Mouse (Mus musculus): ENCODE data around the gene Gpr108. TPM values are rescaled to one million over a fixed set of nuclear protein-coding genes. Genes with fewer than 3 reads are reported as not detected.

Gpr108 gene
- polyA plus RNA-seq, 1 experiment = 60.7 TPM

DNA sequence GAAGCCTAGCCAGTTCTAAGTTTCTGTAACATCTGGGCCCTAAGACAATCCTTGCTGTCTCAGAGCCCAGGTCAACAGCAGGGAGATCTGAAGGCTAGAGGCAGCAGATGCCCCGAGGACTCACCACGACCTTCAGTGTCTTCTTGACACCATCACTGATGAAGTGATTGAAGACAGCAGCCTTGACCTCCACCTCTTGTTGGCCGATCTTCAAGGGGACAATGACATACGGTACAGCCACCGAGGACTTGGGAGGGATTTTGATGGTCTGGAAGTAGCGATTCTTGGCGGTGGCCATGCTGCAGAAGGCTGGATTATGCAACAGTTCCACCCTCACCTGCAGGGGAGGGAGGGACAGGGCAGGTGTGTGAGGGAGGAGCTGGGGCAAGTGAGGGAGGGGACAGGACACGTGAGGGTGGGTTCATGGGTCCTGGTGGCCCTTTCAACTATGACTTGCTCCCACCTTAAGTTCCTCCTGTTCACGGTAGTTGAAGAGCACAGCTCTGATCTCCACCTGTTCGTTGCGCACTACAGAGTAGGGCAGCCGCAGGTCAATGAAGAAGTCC, 29.8 kb downstream of the Gpr108 start:
- Histone ChIP-seq H3K4me1 (ENCODE audit: control insufficient read depth, insufficient read depth, low read length) (no peaks in the 10 kb centered on the region; the same call in 1 of the 2 replicates), H3K4me3 (ENCODE audit: insufficient read depth, low read length) (no peak overlapping the region), H3K27ac (ENCODE audit: insufficient read depth, low read depth, low read length) (no peak overlapping the region)
- TF ChIP-seq POLR2A (IDR thresholded peaks at IDR 0.05; ENCODE audit: borderline replicate concordance, low read depth, low read length) = no peak
- TF ChIP-seq CTCF (IDR thresholded peaks at IDR 0.05; ENCODE audit: low read depth, low read length) = no peak

DNA sequence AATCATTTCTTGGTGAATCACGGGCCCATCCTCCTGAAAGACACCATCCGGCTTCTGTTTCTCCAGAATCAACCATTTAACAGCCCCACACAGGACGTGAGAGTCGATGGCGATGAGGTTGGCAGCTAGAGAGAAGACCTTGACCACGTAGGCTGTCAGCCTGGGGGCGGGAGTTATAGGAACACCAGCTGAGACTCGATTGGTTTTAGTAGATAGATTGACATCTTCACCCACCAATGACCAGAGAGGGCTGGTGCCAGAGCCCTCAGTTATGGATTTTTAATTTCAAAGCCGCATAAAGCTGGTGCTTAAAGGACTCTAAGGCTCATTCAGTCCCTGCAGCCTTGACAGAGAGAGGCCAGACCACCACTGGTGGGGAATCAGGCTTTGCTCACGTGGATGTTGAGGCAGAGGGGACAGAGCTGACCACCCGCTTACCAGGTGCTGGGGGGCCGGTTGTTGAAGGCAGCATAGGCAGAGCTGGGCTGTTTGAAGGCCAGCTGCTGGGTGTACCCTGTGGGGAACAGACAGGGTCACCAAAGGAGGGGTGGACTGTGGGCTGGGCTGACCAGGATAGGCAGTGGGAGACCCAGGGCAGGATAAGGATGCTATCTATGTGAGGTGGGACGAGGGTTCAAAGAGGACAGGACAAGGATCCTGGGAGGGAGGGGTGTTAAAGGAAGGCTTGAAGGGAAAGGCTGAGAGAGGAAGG, 33.4 kb downstream of the Gpr108 start:
- Histone ChIP-seq H3K4me3 (ENCODE audit: insufficient read depth, low read length) (no peak overlapping the region), H3K27ac (ENCODE audit: insufficient read depth, low read depth, low read length) (no peak overlapping the region), H3K4me1 (ENCODE audit: control insufficient read depth, insufficient read depth, low read length) (no peaks in the 10 kb centered on the region)
- TF ChIP-seq POLR2A (IDR thresholded peaks at IDR 0.05; ENCODE audit: borderline replicate concordance, low read depth, low read length) (no peak), CTCF (IDR thresholded peaks at IDR 0.05; ENCODE audit: low read depth, low read length) (no peak)

DNA sequence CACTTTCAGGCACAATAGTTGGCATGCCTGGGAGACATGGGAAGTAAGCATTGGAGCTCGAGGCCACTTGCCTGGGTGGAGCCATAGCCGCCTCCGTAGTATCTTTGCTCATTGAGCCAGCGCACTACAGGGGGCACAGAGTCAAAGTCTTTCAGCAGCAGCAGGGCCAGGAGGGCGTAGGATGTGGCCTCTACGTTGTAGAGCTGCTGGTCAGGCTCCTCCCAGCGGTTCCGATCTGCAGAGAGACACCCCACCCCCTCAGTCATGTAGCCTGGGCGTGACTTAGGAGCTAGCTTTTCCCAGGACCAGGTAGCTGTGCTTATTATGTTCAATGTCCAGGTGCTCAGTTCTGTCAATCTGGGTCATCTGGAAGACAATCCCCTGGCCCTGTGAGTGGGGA, 36.7 kb downstream of the Gpr108 start:
- no peaks in the 10 kb centered on the region for H3K4me1 ChIP-seq (ENCODE audit: control insufficient read depth, insufficient read depth, low read length)
- no peak overlapping the region for H3K4me3 ChIP-seq (ENCODE audit: insufficient read depth, low read length)
- no peak for TF ChIP-seq POLR2A (IDR thresholded peaks at IDR 0.05; ENCODE audit: borderline replicate concordance, low read depth, low read length)
- no peak overlapping the region for H3K27ac ChIP-seq (ENCODE audit: insufficient read depth, low read depth, low read length)

DNA sequence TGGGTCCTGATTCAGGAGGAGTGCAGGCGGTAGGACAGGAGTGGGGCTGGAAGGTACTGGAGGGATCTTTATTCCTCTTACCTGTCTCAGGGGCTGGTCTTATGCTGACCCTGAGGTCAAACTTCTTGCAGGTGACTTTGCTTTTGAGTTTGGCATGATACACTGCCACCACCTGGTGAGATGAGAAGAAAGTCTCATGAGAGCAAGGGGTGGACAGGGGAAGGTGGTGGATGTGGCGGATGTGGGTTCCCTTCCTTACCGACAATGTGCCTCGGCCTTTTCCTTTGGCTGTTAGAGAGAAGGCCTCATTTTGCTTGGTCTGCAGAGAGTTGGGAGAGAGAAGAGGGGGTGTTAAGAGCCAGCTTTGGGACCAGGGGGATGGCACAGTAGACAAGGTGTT, 38.9 kb downstream of the Gpr108 start:
- TF ChIP-seq POLR2A (IDR thresholded peaks at IDR 0.05; ENCODE audit: borderline replicate concordance, low read depth, low read length) = no peak
- H3K27ac ChIP-seq (ENCODE audit: insufficient read depth, low read depth, low read length) = no peak overlapping the region
- no peak overlapping the region for H3K4me3 ChIP-seq (ENCODE audit: insufficient read depth, low read length)
- H3K4me1 ChIP-seq (ENCODE audit: control insufficient read depth, insufficient read depth, low read length) = no peaks in the 10 kb centered on the region

DNA sequence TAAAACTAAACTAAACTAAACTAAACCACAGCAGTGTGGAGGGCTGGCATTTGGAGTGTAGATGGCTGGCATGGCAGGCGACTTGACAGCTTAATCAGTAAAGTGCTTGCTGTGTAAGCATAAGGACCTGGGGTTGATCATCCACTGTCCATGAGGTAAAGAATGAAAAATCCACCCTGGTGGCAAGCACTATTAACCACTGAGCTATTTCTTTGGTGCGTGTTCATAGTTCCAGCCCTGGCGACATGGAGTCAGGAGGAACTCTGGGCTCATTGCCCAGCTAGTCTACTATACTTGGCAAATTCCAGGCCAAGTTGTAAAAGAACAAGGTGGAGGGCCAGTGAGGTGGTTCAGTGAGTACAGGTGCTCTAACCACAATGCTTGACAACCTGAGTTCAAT, 40.3 kb downstream of the Gpr108 start:
- TF ChIP-seq POLR2A (IDR thresholded peaks at IDR 0.05; ENCODE audit: borderline replicate concordance, low read depth, low read length) (no peak), CTCF (IDR thresholded peaks at IDR 0.05; ENCODE audit: low read depth, low read length) (no peak)
- Histone ChIP-seq H3K4me3 (ENCODE audit: insufficient read depth, low read length) (no peak overlapping the region), H3K4me1 (ENCODE audit: control insufficient read depth, insufficient read depth, low read length) (no peaks in the 10 kb centered on the region), H3K27ac (ENCODE audit: insufficient read depth, low read depth, low read length) (no peak overlapping the region)

DNA sequence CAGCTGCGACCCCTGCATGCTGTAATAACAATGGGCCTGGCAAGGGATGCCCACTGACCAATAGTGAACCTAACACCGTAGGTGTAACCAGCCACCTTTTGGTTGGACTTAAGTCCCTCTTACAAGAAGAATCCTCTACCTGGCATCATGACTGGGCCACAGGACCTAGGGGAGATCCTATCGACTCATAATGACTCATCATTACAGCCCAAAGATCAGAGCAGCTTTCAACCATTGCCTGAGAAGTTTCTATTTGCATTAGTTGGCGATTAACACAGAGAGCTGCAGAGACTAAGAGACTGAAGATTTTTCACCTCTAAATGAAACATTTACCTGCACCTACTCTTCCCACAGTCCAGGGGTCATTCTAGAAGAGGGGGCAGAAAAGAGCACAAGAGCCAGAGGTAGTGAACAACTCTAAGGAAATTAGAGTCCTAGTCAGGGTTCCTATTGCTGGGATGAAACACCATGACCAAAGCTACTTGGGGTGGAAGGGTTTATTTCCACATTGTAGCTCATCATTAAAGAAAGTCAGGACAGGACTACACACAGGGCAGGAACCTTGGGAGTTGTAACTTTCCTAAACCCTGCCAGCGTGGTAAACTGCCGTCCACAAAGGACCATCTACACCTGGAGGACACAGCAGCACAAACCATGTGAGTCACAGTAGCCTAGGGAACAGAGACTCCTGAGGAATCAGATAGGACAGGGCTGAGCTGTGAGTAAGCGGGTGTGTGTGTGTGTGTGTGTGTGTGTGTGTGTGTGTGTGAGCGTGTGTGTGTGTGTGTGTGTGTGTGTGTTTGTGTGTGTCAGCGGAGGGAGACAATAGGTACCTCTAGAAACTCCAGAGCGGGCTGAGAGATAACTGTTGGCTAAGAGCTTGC, 46.2 kb downstream of the Gpr108 start:
- TF ChIP-seq CTCF (IDR thresholded peaks at IDR 0.05; ENCODE audit: low read depth, low read length) (no peak), POLR2A (IDR thresholded peaks at IDR 0.05; ENCODE audit: borderline replicate concordance, low read depth, low read length) (no peak)
- Histone ChIP-seq H3K4me1 (ENCODE audit: control insufficient read depth, insufficient read depth, low read length) (peaks cover 18% of the 10 kb centered on the region), H3K27ac (ENCODE audit: insufficient read depth, low read depth, low read length) (no peak overlapping the region), H3K4me3 (ENCODE audit: insufficient read depth, low read length) (no peak overlapping the region)

DNA sequence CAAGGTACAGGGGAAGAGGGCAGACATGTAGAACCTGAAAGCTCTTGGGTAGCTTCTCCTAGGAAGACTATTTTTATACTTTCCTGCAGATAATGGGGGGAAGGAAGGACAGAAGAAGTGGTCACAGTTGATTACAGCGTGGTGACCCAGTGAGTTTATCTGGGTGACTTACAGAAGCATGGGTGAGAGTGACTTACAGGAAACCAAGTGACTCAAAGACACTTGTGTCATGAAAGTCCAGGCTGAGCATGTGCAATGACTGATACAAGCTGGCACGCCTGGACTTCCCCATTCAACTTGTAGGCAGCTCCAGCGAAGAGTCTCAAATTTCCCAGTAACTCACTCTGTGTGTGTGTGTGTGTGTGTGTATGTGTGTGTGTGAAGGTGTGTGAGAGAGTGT, 50.0 kb downstream of the Gpr108 start:
- no peak overlapping the region for H3K4me3 ChIP-seq (ENCODE audit: insufficient read depth, low read length)
- TF ChIP-seq CTCF (IDR thresholded peaks at IDR 0.05; ENCODE audit: low read depth, low read length) = no peak
- no peak for TF ChIP-seq POLR2A (IDR thresholded peaks at IDR 0.05; ENCODE audit: borderline replicate concordance, low read depth, low read length)
- H3K27ac ChIP-seq (ENCODE audit: insufficient read depth, low read depth, low read length) = peak overlapping the region; percentile 48
- H3K4me1 ChIP-seq (ENCODE audit: control insufficient read depth, insufficient read depth, low read length) = peaks cover 48% of the 10 kb centered on the region

DNA sequence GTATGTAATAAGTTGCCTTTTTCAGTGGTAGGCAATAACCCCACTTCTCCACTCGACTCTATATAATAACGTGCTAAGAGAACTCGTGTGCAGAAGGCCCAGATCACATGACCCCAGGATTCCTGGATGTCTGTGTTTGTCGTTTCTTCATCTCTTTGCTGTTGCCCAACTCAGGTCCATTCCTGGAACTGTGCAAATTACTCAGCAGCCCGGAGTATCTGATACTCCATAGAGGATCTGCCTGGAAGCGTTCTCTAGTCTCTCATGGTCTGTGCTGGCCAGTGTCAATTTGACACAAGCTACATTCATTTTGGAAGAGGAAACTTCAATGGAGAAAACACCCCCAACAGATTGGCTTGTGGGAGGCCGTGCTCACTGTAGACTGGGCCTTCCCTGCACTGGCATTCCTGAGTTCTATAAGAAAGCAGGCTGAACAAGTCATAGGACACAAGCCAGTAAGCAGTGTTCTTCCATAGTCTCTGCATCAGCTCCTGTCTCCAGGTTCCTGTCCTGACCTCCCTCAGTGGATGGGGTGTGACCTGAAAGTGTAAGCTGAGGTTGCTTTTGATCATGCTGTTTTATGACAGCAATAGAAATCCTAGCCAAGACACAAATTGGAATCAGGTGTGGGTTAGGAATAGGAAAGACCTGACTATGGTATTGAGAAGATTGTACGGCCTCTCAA, 52.8 kb downstream of the Gpr108 start:
- H3K27ac ChIP-seq (ENCODE audit: insufficient read depth, low read depth, low read length) = no peak overlapping the region
- TF ChIP-seq POLR2A (IDR thresholded peaks at IDR 0.05; ENCODE audit: borderline replicate concordance, low read depth, low read length) (no peak), CTCF (IDR thresholded peaks at IDR 0.05; ENCODE audit: low read depth, low read length) (no peak)
- H3K4me3 ChIP-seq (ENCODE audit: insufficient read depth, low read length) = no peak overlapping the region
- peaks cover 45% of the 10 kb centered on the region for H3K4me1 ChIP-seq (ENCODE audit: control insufficient read depth, insufficient read depth, low read length)

DNA sequence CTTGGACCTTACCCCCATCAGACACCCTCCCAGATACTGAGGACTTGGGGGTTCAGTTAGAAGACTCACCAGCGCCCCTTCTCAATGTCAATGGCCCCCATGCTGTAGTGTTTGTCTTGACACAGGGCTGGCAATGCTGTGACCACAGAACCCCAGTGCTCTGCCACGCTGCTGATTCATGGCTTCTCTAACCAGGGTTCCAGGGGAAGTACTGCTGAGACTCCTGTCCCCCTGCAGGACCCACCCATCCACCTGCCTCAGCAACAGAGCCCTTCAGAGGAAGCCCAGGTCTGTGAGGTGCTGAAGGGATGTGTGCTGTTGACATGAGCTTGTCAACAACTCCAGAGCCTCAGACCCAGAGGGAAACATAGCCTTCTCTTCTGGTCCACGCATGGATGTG, 53.5 kb downstream of the Gpr108 start:
- Histone ChIP-seq H3K27ac (ENCODE audit: insufficient read depth, low read depth, low read length) (no peak overlapping the region), H3K4me1 (ENCODE audit: control insufficient read depth, insufficient read depth, low read length) (peaks cover 45% of the 10 kb centered on the region), H3K4me3 (ENCODE audit: insufficient read depth, low read length) (no peak overlapping the region)
- TF ChIP-seq CTCF (IDR thresholded peaks at IDR 0.05; ENCODE audit: low read depth, low read length) (no peak), POLR2A (IDR thresholded peaks at IDR 0.05; ENCODE audit: borderline replicate concordance, low read depth, low read length) (no peak)
